Mouse (Mus musculus) bone marrow, adult 2 months (tissue): ENCODE measurements around the gene Klkb1.

Source experiments
- CTCF ChIP-seq: fragments of 200-500 bp; IDR thresholded peaks from 2 replicates; pipeline ENCODE4 v1.5.1; 2011; ENCODE audit warnings: low read length, control low read depth; ENCODE audit not compliant: control insufficient read depth, insufficient read depth
- POLR2A ChIP-seq: fragments of 200-500 bp; IDR thresholded peaks from 2 replicates; pipeline ENCODE4 v1.6.1; 2011; ENCODE audit warnings: low read depth, mild to moderate bottlenecking, control low read depth, low read length, borderline replicate concordance; ENCODE audit not compliant: control insufficient read depth

- TF ChIP-seq CTCF (no peak), POLR2A (no peak)
These were observed 47.3 kb upstream of the Klkb1 start for GRCm38 (mm10) chr8:45341630-45342628.
